Mouse (Mus musculus): Measurements from ENCODE around the gene Cir1. TPM values are rescaled to one million over a fixed set of nuclear protein-coding genes. Genes with fewer than 3 reads are reported as not detected.

Gene Cir1
- polyA plus RNA-seq, 1 experiment: 5.5 TPM

GRCm38 (mm10) chr2:73281707-73282106 lies 30.8 kb downstream of the Cir1 start:
- Histone ChIP-seq H3K4me1 (ENCODE audit: control insufficient read depth, insufficient read depth, low read length) (no peaks in the 10 kb centered on the region; the same call in 1 of the 2 replicates), H3K36me3 (ENCODE audit: control insufficient read depth, insufficient read depth, low read length) (no peaks in the 10 kb centered on the region), H3K27me3 (replicated peaks; ENCODE audit: control insufficient read depth, insufficient read depth, low read length) (peaks cover 12% of the 10 kb centered on the region), H3K4me3 (ENCODE audit: insufficient read depth, low read depth, low read length) (no peak overlapping the region), H3K27ac (ENCODE audit: insufficient read depth, low read depth, low read length) (no peak overlapping the region)
- no peak for DNase-seq
- 50% methylated on average over 7 of the region's 7 CpGs for WGBS
- 0 out of 2 replicates have a peak, but pooled peaks have one; percentile 6 for TF ChIP-seq CTCF (conservative IDR thresholded peaks at IDR 0.05; ENCODE audit: insufficient read depth, insufficient read length, low read depth, low read length)
- TF ChIP-seq POLR2A (IDR thresholded peaks at IDR 0.05; ENCODE audit: low read depth, low read length): no peak

- TF ChIP-seq CTCF (conservative IDR thresholded peaks at IDR 0.05; ENCODE audit: insufficient read depth, insufficient read length, low read depth, low read length) (no peak), POLR2A (IDR thresholded peaks at IDR 0.05; ENCODE audit: low read depth, low read length) (no peak)
- H3K27ac ChIP-seq (ENCODE audit: insufficient read depth, low read depth, low read length): no peak overlapping the region
- H3K4me1 ChIP-seq (ENCODE audit: control insufficient read depth, insufficient read depth, low read length): no peaks in the 10 kb centered on the region; the same call in 1 of the 2 replicates
- H3K4me3 ChIP-seq (ENCODE audit: insufficient read depth, low read depth, low read length): no peak overlapping the region
- H3K36me3 ChIP-seq (ENCODE audit: control insufficient read depth, insufficient read depth, low read length): no peaks in the 10 kb centered on the region
- H3K27me3 ChIP-seq (replicated peaks; ENCODE audit: control insufficient read depth, insufficient read depth, low read length): peaks cover 12% of the 10 kb centered on the region
- DNase-seq: no peak
- 45% methylated on average over 22 of the region's 22 CpGs for WGBS
Observed at GRCm38 (mm10) chr2:73281048-73281661, 31.3 kb downstream of the Cir1 start.

- no peak overlapping the region for H3K27ac ChIP-seq (ENCODE audit: insufficient read depth, low read depth, low read length)
- no peaks in the 10 kb centered on the region; the same call in 1 of the 2 replicates for H3K4me1 ChIP-seq (ENCODE audit: control insufficient read depth, insufficient read depth, low read length)
- no peak overlapping the region for H3K4me3 ChIP-seq (ENCODE audit: insufficient read depth, low read depth, low read length)
- no peak for TF ChIP-seq POLR2A (IDR thresholded peaks at IDR 0.05; ENCODE audit: low read depth, low read length)
- no peak for TF ChIP-seq CTCF (conservative IDR thresholded peaks at IDR 0.05; ENCODE audit: insufficient read depth, insufficient read length, low read depth, low read length)
- 13% methylated on average over 33 of the region's 33 CpGs for WGBS
- DNase-seq: peak; percentile 16
- H3K36me3 ChIP-seq (ENCODE audit: control insufficient read depth, insufficient read depth, low read length): no peaks in the 10 kb centered on the region
- H3K27me3 ChIP-seq (replicated peaks; ENCODE audit: control insufficient read depth, insufficient read depth, low read length): peaks cover 12% of the 10 kb centered on the region
Observed at GRCm38 (mm10) chr2:73280356-73281047, 32.0 kb downstream of the Cir1 start.

GRCm38 (mm10) chr2:73279271-73280038 lies 33.0 kb downstream of the Cir1 start:
- peak; percentile 10 for DNase-seq
- no peak overlapping the region for H3K27ac ChIP-seq (ENCODE audit: insufficient read depth, low read depth, low read length)
- H3K4me3 ChIP-seq (ENCODE audit: insufficient read depth, low read depth, low read length): no peak overlapping the region
- 9% methylated on average over 31 of the region's 31 CpGs for WGBS
- no peak for TF ChIP-seq POLR2A (IDR thresholded peaks at IDR 0.05; ENCODE audit: low read depth, low read length)
- TF ChIP-seq CTCF (conservative IDR thresholded peaks at IDR 0.05; ENCODE audit: insufficient read depth, insufficient read length, low read depth, low read length): no peak
- H3K4me1 ChIP-seq (ENCODE audit: control insufficient read depth, insufficient read depth, low read length): no peaks in the 10 kb centered on the region; the same call in 1 of the 2 replicates
- peaks cover 15% of the 10 kb centered on the region for H3K27me3 ChIP-seq (replicated peaks; ENCODE audit: control insufficient read depth, insufficient read depth, low read length)
- H3K36me3 ChIP-seq (ENCODE audit: control insufficient read depth, insufficient read depth, low read length): no peaks in the 10 kb centered on the region

GRCm38 (mm10) chr2:73278869-73279268 lies 33.6 kb downstream of the Cir1 start:
- Histone ChIP-seq H3K36me3 (ENCODE audit: control insufficient read depth, insufficient read depth, low read length) (no peaks in the 10 kb centered on the region), H3K4me3 (ENCODE audit: insufficient read depth, low read depth, low read length) (no peak overlapping the region), H3K4me1 (ENCODE audit: control insufficient read depth, insufficient read depth, low read length) (no peaks in the 10 kb centered on the region; the same call in none of the 2 replicates), H3K27ac (ENCODE audit: insufficient read depth, low read depth, low read length) (no peak overlapping the region), H3K27me3 (replicated peaks; ENCODE audit: control insufficient read depth, insufficient read depth, low read length) (peaks cover 18% of the 10 kb centered on the region)
- TF ChIP-seq CTCF (conservative IDR thresholded peaks at IDR 0.05; ENCODE audit: insufficient read depth, insufficient read length, low read depth, low read length) (no peak), POLR2A (IDR thresholded peaks at IDR 0.05; ENCODE audit: low read depth, low read length) (no peak)
- WGBS: 5% methylated on average over 17 of the region's 17 CpGs
- no peak for DNase-seq

- 5% methylated on average over 20 of the region's 20 CpGs for WGBS
- peak; percentile 94 for TF ChIP-seq CTCF (conservative IDR thresholded peaks at IDR 0.05; ENCODE audit: insufficient read depth, insufficient read length, low read depth, low read length)
- no peak for TF ChIP-seq POLR2A (IDR thresholded peaks at IDR 0.05; ENCODE audit: low read depth, low read length)
- peak; percentile 90 for DNase-seq
- Histone ChIP-seq H3K4me1 (ENCODE audit: control insufficient read depth, insufficient read depth, low read length) (no peaks in the 10 kb centered on the region; the same call in none of the 2 replicates), H3K27ac (ENCODE audit: insufficient read depth, low read depth, low read length) (no peak overlapping the region), H3K4me3 (ENCODE audit: insufficient read depth, low read depth, low read length) (no peak overlapping the region), H3K36me3 (ENCODE audit: control insufficient read depth, insufficient read depth, low read length) (no peaks in the 10 kb centered on the region), H3K27me3 (replicated peaks; ENCODE audit: control insufficient read depth, insufficient read depth, low read length) (peaks cover 23% of the 10 kb centered on the region)
Observed at GRCm38 (mm10) chr2:73278131-73278854, 34.2 kb downstream of the Cir1 start.

Measured in kidney, adult 2 months (tissue).